Mouse (Mus musculus): Measurements from ENCODE around the gene Ackr4. TPM values are rescaled to one million over a fixed set of nuclear protein-coding genes. Genes with fewer than 3 reads are reported as not detected.

The Ackr4 gene
- polyA plus RNA-seq, 1 experiment from 2014 or later = 0.52 TPM

DNA sequence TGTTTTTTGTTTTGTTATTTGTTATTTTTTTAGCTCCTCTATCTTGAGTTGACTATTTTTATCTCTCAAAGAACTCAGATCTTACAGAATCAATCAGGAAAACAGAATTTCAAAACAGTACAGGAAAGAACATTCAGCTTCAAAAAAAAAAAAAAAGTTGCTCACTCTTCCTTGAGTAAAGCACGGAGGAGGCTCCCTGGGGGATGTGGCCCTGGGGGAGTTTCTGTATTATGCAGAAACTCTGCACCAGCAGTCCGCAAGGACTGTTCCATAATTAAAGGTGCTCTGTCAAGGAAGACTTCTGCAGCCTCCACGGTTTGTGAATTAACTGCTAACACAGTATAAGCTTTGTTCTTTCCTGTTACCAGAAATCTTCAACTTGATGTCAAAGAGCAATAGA, 25.3 kb downstream of the Ackr4 start:
- no peaks in the 10 kb centered on the region for H3K27me3 ChIP-seq (ENCODE audit: control insufficient read depth, insufficient read depth, low read length)
- WGBS = 43% methylated on average over 3 of the region's 3 CpGs
- no peak overlapping the region for H3K4me3 ChIP-seq (ENCODE audit: low read depth, low read length)
- H3K27ac ChIP-seq (ENCODE audit: low read depth, low read length) = no peak overlapping the region
- no peaks in the 10 kb centered on the region for H3K9me3 ChIP-seq (ENCODE audit: control insufficient read depth, low read length)
- H3K4me1 ChIP-seq (ENCODE audit: control insufficient read depth, insufficient read depth, low read length) = no peaks in the 10 kb centered on the region
- ATAC-seq (ENCODE audit: insufficient read depth, low FRiP score, low TSS enrichment) (no peak), DNase-seq (ENCODE audit: low spot score) (no peak)
- H3K4me2 ChIP-seq (ENCODE audit: low read depth) = no peak overlapping the region
- no peaks in the 10 kb centered on the region for H3K36me3 ChIP-seq (ENCODE audit: control insufficient read depth, insufficient read depth, low read length)
- no peak overlapping the region for H3K9ac ChIP-seq (ENCODE audit: low read length)

DNA sequence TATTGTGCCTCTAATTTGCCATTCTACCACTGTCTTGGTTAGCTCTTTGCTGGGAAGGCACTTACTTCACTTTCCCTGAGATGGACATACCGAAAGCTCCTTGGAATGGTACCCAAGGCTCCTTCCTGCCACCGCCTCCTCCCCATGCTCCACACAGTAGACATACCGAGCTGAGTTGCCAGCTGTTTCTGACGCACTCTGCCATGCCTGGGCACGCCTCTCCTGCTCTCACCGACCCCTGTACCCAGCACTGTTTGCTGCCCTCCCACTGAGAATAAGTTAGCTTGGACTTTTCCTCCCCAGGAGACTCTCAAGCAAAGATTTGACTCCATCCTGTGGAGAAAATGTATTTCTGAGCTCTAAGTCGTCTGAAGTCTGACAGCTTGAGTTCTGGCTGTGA, 25.9 kb downstream of the Ackr4 start:
- no peak for DNase-seq (ENCODE audit: low spot score)
- Histone ChIP-seq H3K27ac (ENCODE audit: low read depth, low read length) (no peak overlapping the region), H3K4me1 (ENCODE audit: control insufficient read depth, insufficient read depth, low read length) (no peaks in the 10 kb centered on the region), H3K27me3 (ENCODE audit: control insufficient read depth, insufficient read depth, low read length) (no peaks in the 10 kb centered on the region), H3K4me3 (ENCODE audit: low read depth, low read length) (no peak overlapping the region), H3K9me3 (ENCODE audit: control insufficient read depth, low read length) (no peaks in the 10 kb centered on the region), H3K9ac (ENCODE audit: low read length) (no peak overlapping the region), H3K4me2 (ENCODE audit: low read depth) (no peak overlapping the region), H3K36me3 (ENCODE audit: control insufficient read depth, insufficient read depth, low read length) (no peaks in the 10 kb centered on the region)
- 62% methylated on average over 7 of the region's 7 CpGs for WGBS
- no peak for ATAC-seq (ENCODE audit: insufficient read depth, low FRiP score, low TSS enrichment)

DNA sequence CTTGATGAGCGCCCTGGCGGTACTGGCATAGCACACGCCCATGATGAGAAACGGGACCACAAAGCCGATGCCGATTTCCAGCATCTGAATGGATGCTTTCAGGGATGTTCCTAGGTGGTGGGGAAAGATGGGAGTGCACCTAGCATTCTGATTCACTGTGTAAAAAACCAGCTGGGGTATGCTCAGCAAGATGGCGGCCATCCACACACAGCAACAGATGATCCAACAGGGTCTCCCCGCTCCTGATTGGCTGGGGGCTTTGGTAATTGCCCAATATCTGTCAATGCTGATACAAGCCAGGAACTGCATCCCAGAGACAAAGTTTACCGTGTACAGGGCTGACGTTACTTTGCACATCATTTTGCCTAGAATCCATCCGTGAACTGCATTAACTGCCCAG, 27.7 kb downstream of the Ackr4 start:
- Histone ChIP-seq H3K4me3 (ENCODE audit: low read depth, low read length) (no peak overlapping the region), H3K4me1 (ENCODE audit: control insufficient read depth, insufficient read depth, low read length) (no peaks in the 10 kb centered on the region), H3K27me3 (ENCODE audit: control insufficient read depth, insufficient read depth, low read length) (no peaks in the 10 kb centered on the region), H3K4me2 (ENCODE audit: low read depth) (no peak overlapping the region), H3K9me3 (ENCODE audit: control insufficient read depth, low read length) (no peaks in the 10 kb centered on the region), H3K9ac (ENCODE audit: low read length) (no peak overlapping the region), H3K36me3 (ENCODE audit: control insufficient read depth, insufficient read depth, low read length) (no peaks in the 10 kb centered on the region), H3K27ac (ENCODE audit: low read depth, low read length) (no peak overlapping the region)
- ATAC-seq (ENCODE audit: insufficient read depth, low FRiP score, low TSS enrichment) (no peak), DNase-seq (ENCODE audit: low spot score) (no peak)
- 93% methylated on average over 11 of the region's 11 CpGs for WGBS

DNA sequence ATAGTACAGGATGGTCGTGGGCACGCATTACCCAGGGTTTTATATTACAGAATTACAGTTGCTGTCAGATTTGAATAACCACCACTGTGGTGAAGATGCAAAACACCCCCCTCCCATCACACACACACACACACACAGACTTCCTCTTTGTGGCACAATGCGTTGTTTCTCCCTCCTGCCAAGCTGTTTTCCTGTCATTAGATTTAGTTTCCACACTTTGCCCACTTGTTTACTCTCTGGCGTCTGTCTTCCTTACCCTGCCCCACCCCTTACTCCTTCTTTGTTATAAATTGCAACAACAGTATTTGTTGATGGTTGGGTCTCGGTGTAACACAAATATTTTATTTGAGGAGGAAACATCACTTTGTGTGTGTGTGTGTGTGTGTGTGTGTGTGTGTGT, 28.5 kb downstream of the Ackr4 start:
- ATAC-seq (ENCODE audit: insufficient read depth, low FRiP score, low TSS enrichment) (no peak), DNase-seq (ENCODE audit: low spot score) (no peak)
- H3K9ac ChIP-seq (ENCODE audit: low read length) = no peak overlapping the region
- H3K9me3 ChIP-seq (ENCODE audit: control insufficient read depth, low read length) = no peaks in the 10 kb centered on the region
- no peak overlapping the region for H3K4me2 ChIP-seq (ENCODE audit: low read depth)
- no peaks in the 10 kb centered on the region for H3K4me1 ChIP-seq (ENCODE audit: control insufficient read depth, insufficient read depth, low read length)
- H3K27ac ChIP-seq (ENCODE audit: low read depth, low read length) = no peak overlapping the region
- no peaks in the 10 kb centered on the region for H3K36me3 ChIP-seq (ENCODE audit: control insufficient read depth, insufficient read depth, low read length)
- WGBS = 83% methylated on average over 5 of the region's 5 CpGs
- H3K27me3 ChIP-seq (ENCODE audit: control insufficient read depth, insufficient read depth, low read length) = no peaks in the 10 kb centered on the region
- no peak overlapping the region for H3K4me3 ChIP-seq (ENCODE audit: low read depth, low read length)

DNA sequence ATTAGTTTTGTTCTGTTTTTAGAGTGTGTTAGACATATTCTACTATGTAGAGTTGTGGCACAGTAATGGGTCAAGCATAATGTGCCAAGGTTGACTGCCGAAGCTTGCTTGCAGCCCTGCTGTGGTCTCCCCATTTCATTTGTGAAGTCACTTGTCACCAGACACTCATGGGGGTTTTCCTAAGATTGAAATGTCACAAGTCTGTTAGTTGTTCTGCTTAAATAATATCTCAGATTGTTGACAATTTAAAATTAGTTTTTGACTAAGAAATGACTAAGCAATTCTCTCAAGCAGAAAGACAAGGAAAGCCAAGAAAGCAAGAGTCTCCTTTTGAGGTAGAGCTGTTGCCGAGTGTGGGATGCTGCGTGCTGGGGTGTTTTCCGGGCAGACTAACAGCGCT, 33.8 kb downstream of the Ackr4 start:
- ATAC-seq (ENCODE audit: insufficient read depth, low FRiP score, low TSS enrichment) (no peak), DNase-seq (ENCODE audit: low spot score) (no peak)
- Histone ChIP-seq H3K36me3 (ENCODE audit: control insufficient read depth, insufficient read depth, low read length) (no peaks in the 10 kb centered on the region), H3K4me1 (ENCODE audit: control insufficient read depth, insufficient read depth, low read length) (no peaks in the 10 kb centered on the region), H3K9ac (ENCODE audit: low read length) (no peak overlapping the region), H3K9me3 (ENCODE audit: control insufficient read depth, low read length) (no peaks in the 10 kb centered on the region), H3K27ac (ENCODE audit: low read depth, low read length) (no peak overlapping the region), H3K27me3 (ENCODE audit: control insufficient read depth, insufficient read depth, low read length) (no peaks in the 10 kb centered on the region), H3K4me3 (ENCODE audit: low read depth, low read length) (no peak overlapping the region), H3K4me2 (ENCODE audit: low read depth) (no peak overlapping the region)
- 92% methylated on average over 5 of the region's 5 CpGs for WGBS

DNA sequence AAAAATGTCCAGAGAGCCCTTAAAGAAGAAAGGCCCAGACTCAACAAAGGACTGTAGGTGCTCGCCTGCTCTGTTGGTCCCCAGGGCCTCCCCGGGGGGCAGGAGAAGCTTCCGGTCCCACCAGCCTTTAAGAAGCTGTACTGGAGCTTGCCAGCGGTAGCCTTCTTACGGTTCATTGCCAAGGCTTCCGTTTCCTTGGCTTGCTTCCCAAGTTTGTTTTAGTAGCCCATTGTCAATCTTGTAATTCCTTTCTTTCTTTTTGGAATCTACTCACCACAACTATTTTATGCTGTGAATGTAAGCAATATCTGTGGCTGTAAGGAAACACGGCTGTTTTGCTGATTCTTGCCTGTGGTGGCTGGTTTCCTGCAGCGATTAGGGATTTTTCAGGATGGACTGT, 38.2 kb downstream of the Ackr4 start:
- H3K4me3 ChIP-seq (ENCODE audit: low read depth, low read length) = no peak overlapping the region
- no peak overlapping the region for H3K27ac ChIP-seq (ENCODE audit: low read depth, low read length)
- H3K9ac ChIP-seq (ENCODE audit: low read length) = no peak overlapping the region
- WGBS = 81% methylated on average over 8 of the region's 8 CpGs
- no peaks in the 10 kb centered on the region for H3K9me3 ChIP-seq (ENCODE audit: control insufficient read depth, low read length)
- no peaks in the 10 kb centered on the region for H3K27me3 ChIP-seq (ENCODE audit: control insufficient read depth, insufficient read depth, low read length)
- no peak for DNase-seq (ENCODE audit: low spot score)
- no peak overlapping the region for H3K4me2 ChIP-seq (ENCODE audit: low read depth)
- H3K4me1 ChIP-seq (ENCODE audit: control insufficient read depth, insufficient read depth, low read length) = no peaks in the 10 kb centered on the region
- no peaks in the 10 kb centered on the region for H3K36me3 ChIP-seq (ENCODE audit: control insufficient read depth, insufficient read depth, low read length)
- ATAC-seq (ENCODE audit: insufficient read depth, low FRiP score, low TSS enrichment) = no peak

DNA sequence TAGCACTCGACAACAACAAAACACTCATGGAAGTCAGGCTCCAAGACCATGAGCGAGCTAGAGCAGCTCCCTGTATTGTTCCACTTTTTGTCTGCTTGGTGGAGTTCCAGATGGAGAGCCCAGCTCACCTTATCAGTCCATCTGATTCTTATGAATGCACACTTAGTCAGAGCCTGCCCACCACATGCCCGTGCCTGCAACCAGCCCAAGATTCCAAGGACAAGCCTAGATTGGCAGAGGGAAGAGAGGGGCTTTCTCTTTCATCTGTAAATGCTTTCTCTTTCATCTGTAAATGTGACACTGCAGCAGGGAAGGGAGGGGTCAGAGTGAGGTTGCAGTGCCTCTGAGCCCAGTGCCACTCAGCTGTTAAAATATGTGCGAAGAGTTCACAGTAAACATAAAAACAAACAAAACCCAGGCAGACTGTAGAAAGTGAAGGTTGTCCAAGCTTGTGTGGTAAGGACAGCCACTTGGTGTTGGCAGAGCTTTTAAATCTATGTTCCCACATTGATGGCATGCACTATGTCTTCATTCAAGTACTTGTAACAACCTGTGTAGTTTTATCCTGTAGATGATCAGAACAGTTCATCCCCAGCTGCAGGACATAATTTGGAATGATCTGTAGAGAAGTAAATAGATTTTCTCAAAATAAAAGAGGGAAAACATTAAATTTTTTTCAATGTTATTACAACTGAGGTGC, 40.9 kb downstream of the Ackr4 start:
- Histone ChIP-seq H3K4me1 (ENCODE audit: control insufficient read depth, insufficient read depth, low read length) (no peaks in the 10 kb centered on the region), H3K36me3 (ENCODE audit: control insufficient read depth, insufficient read depth, low read length) (no peaks in the 10 kb centered on the region), H3K27ac (ENCODE audit: low read depth, low read length) (no peak overlapping the region), H3K9me3 (ENCODE audit: control insufficient read depth, low read length) (no peaks in the 10 kb centered on the region), H3K4me3 (ENCODE audit: low read depth, low read length) (no peak overlapping the region), H3K9ac (ENCODE audit: low read length) (no peak overlapping the region), H3K4me2 (ENCODE audit: low read depth) (no peak overlapping the region), H3K27me3 (ENCODE audit: control insufficient read depth, insufficient read depth, low read length) (no peaks in the 10 kb centered on the region)
- WGBS = 57% methylated on average over 4 of the region's 4 CpGs
- ATAC-seq (ENCODE audit: insufficient read depth, low FRiP score, low TSS enrichment) (no peak), DNase-seq (ENCODE audit: low spot score) (no peak)

DNA sequence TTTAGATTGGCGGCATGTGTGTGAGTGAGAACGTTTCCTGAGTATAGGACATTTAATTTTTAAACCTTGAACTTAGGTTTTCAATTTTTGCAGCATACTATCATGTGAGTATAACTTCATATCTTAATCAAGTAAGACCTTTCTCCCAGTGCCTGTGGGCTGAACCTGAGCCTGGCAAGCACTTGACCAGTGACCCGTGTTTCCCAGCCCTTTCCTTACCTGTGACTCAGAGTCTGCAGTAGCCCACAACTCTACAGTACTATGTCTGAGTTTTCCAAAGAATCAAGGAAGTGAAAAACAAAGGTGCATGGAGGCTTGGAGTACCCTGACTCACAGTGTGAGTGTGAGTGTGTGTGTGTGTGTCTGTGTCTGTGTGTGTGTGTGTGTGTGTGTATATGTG, 46.7 kb downstream of the Ackr4 start:
- Histone ChIP-seq H3K36me3 (ENCODE audit: control insufficient read depth, insufficient read depth, low read length) (no peaks in the 10 kb centered on the region), H3K27me3 (ENCODE audit: control insufficient read depth, insufficient read depth, low read length) (no peaks in the 10 kb centered on the region), H3K27ac (ENCODE audit: low read depth, low read length) (no peak overlapping the region), H3K4me2 (ENCODE audit: low read depth) (no peak overlapping the region), H3K4me3 (ENCODE audit: low read depth, low read length) (no peak overlapping the region), H3K9ac (ENCODE audit: low read length) (no peak overlapping the region), H3K4me1 (ENCODE audit: control insufficient read depth, insufficient read depth, low read length) (no peaks in the 10 kb centered on the region), H3K9me3 (ENCODE audit: control insufficient read depth, low read length) (no peaks in the 10 kb centered on the region)
- WGBS = 82% methylated on average over 3 of the region's 3 CpGs
- ATAC-seq (ENCODE audit: insufficient read depth, low FRiP score, low TSS enrichment) = no peak
- no peak for DNase-seq (ENCODE audit: low spot score)

DNA sequence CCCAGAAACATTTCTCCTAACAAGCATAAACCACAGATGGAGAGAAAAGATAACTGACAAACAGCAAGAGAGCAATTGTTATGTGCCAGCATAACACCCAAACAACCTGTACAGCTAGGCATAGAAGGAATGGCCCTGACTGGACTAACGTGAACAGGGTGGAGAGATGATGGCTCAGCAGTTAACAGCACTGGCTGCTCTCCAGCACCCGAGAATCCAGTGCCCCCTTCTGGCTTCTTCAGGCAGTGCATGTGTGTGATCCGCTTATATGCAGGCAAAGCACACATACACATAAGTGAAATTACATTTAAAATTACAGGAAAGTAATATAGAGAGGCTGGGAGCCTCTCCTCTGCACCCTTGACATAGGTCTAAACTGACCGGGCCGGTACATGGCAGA, 47.4 kb downstream of the Ackr4 start:
- Histone ChIP-seq H3K4me2 (ENCODE audit: low read depth) (no peak overlapping the region), H3K36me3 (ENCODE audit: control insufficient read depth, insufficient read depth, low read length) (no peaks in the 10 kb centered on the region), H3K27ac (ENCODE audit: low read depth, low read length) (no peak overlapping the region), H3K4me3 (ENCODE audit: low read depth, low read length) (no peak overlapping the region), H3K27me3 (ENCODE audit: control insufficient read depth, insufficient read depth, low read length) (no peaks in the 10 kb centered on the region), H3K9me3 (ENCODE audit: control insufficient read depth, low read length) (no peaks in the 10 kb centered on the region), H3K9ac (ENCODE audit: low read length) (no peak overlapping the region), H3K4me1 (ENCODE audit: control insufficient read depth, insufficient read depth, low read length) (no peaks in the 10 kb centered on the region)
- ATAC-seq (ENCODE audit: insufficient read depth, low FRiP score, low TSS enrichment) (no peak), DNase-seq (ENCODE audit: low spot score) (peak; percentile 57)
- 58% methylated on average over 5 of the region's 5 CpGs for WGBS

Measured in neural tube, embryonic 11.5 days (tissue).